Mouse (Mus musculus): Measurements from ENCODE around the gene March6. TPM values are rescaled to one million over a fixed set of nuclear protein-coding genes. Genes with fewer than 3 reads are reported as not detected.

The March6 gene
- polyA plus RNA-seq, 1 experiment, result 109 TPM

DNA sequence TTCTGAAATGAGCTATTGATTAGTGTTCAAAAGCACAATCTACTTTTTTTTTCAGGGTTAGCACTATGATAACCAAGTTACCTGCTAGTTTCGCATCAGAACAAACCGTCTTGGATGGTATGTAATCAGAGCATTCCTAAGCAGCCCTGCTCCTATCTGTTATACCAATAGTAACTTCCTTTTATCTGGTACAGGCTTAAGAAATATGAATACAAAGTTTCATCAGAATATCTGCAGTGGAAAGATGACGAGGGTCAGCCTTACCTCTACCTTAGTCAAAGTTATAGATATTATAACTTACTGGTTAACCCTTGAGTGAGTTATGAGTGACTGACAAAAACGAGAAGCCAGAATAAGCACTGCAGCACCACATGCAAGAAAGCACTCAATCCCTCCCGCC lies 64.6 kb downstream of the March6 start:
- DNase-seq (ENCODE audit: low read depth), result no peak
- TF ChIP-seq POLR2A (IDR thresholded peaks at IDR 0.05; ENCODE audit: borderline replicate concordance, extremely low read depth, insufficient read depth, insufficient read length, poor library complexity, severe bottlenecking) (no peak), CTCF (IDR thresholded peaks at IDR 0.05; ENCODE audit: borderline replicate concordance, extremely low read depth, insufficient read depth, insufficient read length) (no peak)

DNA sequence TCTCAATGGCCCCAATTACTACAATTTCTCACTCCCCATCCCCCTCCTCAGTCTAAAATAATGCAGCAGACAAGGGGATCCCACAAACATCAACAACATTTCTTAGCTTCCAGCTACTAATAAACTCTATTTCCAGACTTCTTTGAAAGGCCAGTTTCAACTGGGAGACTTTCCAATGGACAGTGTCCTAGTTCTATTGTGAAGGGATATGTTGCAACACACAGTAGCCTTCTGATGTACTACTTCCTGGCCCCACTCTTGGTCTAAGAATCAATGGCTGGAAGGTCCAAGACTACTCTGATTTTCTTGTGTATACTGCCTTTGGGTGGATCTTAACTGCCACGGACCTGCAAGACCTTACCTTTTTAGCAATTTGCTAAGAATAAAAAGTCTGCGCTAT lies 65.0 kb downstream of the March6 start:
- TF ChIP-seq POLR2A (IDR thresholded peaks at IDR 0.05; ENCODE audit: borderline replicate concordance, extremely low read depth, insufficient read depth, insufficient read length, poor library complexity, severe bottlenecking) (no peak), CTCF (IDR thresholded peaks at IDR 0.05; ENCODE audit: borderline replicate concordance, extremely low read depth, insufficient read depth, insufficient read length) (no peak)
- DNase-seq (ENCODE audit: low read depth), result no peak

GRCm38 (mm10) chr15:31460571-31460970 lies 70.3 kb downstream of the March6 start:
- no peak for DNase-seq (ENCODE audit: low read depth)
- TF ChIP-seq POLR2A (IDR thresholded peaks at IDR 0.05; ENCODE audit: borderline replicate concordance, extremely low read depth, insufficient read depth, insufficient read length, poor library complexity, severe bottlenecking) (no peak), CTCF (IDR thresholded peaks at IDR 0.05; ENCODE audit: borderline replicate concordance, extremely low read depth, insufficient read depth, insufficient read length) (no peak)

DNA sequence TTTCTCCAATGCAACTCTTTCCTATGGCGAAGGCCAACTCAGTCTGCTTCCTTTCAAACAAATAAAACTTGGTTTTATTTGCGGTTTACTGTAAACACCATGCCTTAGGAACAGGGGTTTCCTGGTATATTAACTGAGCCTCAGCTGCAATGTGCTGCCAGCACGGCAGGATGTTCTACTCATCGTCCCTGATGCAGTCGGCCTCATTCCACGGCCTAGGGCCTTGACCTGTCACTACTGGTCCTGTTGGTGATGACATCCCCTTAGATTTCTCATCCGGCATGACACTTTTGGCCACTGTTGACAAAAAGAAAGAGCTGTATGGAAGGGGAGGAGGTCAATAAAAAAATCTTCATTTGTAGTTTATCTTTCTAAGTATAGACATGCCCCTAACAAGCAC lies 72.8 kb downstream of the March6 start:
- TF ChIP-seq CTCF (IDR thresholded peaks at IDR 0.05; ENCODE audit: borderline replicate concordance, extremely low read depth, insufficient read depth, insufficient read length) (no peak), POLR2A (IDR thresholded peaks at IDR 0.05; ENCODE audit: borderline replicate concordance, extremely low read depth, insufficient read depth, insufficient read length, poor library complexity, severe bottlenecking) (no peak)
- DNase-seq (ENCODE audit: low read depth), result no peak

DNA sequence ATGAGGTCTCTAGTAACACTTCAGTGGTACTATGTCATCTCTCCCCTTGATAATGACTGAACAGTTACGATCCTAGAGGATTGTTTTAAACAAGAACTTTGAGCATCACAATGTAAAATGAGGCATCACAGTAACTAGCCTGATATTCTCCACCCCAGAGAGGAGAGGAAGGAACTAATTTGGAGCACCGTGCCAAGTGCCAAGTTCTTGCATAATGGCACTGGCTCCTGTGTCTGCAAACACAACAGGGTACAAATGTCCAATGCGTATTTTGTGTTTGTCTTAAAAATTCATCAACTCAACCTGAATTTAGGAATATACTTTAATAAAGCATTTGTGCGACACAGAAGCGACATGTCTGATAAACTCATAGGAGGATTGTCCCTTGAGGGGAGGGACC lies 74.5 kb downstream of the March6 start:
- TF ChIP-seq POLR2A (IDR thresholded peaks at IDR 0.05; ENCODE audit: borderline replicate concordance, extremely low read depth, insufficient read depth, insufficient read length, poor library complexity, severe bottlenecking) (no peak), CTCF (IDR thresholded peaks at IDR 0.05; ENCODE audit: borderline replicate concordance, extremely low read depth, insufficient read depth, insufficient read length) (no peak)
- no peak for DNase-seq (ENCODE audit: low read depth)

DNA sequence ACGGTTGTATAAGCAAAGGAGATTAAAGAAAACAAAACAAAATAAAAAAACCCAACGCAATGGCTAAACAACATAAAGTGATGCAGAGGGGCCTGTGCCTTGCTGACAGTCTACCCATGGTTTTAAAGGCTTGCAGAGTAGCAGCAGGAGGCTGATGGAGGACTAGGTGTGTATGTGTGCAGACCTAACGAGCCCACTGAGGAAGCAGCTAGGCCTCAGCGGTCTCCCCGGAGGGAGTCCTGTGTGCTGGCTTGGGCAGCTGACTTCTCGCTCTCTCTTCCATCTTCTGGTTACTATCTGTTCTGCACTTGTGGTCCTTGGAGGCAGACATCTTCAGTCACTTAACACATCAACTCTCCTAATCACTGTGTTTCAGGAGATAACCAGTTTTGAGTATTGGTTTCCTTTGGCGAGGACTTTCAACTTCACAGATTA lies 76.0 kb downstream of the March6 start:
- TF ChIP-seq POLR2A (IDR thresholded peaks at IDR 0.05; ENCODE audit: borderline replicate concordance, extremely low read depth, insufficient read depth, insufficient read length, poor library complexity, severe bottlenecking), result no peak
- TF ChIP-seq CTCF (IDR thresholded peaks at IDR 0.05; ENCODE audit: borderline replicate concordance, extremely low read depth, insufficient read depth, insufficient read length), result no peak
- DNase-seq (ENCODE audit: low read depth), result no peak

DNA sequence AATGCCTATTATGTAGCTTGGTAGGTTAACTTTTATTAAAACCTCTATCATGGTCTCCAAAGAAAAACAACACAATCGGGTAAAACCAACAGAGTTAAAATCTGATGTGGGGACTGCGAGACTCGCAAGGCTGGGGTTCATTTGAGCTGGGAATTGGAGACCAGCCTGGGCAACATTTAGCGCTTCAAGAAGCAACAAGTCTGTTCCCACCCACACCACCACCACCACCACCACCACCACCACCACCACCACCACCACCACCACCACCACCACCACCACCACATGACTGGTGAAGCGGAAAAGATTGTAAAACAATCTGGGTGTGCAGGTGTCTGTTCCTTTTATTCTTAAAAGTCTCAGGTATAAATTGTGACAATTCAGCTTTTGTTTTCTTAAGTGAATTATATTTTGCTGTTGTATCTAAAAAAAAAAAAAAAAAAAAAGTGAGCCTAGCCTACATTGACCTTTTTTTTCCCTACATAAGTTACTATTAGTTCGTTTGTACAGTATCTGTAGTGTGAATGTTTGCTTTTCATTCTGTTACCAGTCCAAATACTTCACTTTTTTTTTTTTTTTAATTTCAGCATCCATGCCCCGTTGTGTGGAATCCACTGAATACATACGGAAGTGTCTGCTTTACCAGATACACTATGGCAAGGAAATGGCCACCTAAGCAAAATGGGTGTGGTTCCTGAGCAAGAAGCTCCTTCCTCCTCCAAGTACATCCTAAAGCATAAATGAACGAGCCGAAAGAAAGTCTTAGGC lies 76.6 kb downstream of the March6 start:
- DNase-seq (ENCODE audit: low read depth), result no peak
- no peak for TF ChIP-seq CTCF (IDR thresholded peaks at IDR 0.05; ENCODE audit: borderline replicate concordance, extremely low read depth, insufficient read depth, insufficient read length)
- TF ChIP-seq POLR2A (IDR thresholded peaks at IDR 0.05; ENCODE audit: borderline replicate concordance, extremely low read depth, insufficient read depth, insufficient read length, poor library complexity, severe bottlenecking), result no peak

DNA sequence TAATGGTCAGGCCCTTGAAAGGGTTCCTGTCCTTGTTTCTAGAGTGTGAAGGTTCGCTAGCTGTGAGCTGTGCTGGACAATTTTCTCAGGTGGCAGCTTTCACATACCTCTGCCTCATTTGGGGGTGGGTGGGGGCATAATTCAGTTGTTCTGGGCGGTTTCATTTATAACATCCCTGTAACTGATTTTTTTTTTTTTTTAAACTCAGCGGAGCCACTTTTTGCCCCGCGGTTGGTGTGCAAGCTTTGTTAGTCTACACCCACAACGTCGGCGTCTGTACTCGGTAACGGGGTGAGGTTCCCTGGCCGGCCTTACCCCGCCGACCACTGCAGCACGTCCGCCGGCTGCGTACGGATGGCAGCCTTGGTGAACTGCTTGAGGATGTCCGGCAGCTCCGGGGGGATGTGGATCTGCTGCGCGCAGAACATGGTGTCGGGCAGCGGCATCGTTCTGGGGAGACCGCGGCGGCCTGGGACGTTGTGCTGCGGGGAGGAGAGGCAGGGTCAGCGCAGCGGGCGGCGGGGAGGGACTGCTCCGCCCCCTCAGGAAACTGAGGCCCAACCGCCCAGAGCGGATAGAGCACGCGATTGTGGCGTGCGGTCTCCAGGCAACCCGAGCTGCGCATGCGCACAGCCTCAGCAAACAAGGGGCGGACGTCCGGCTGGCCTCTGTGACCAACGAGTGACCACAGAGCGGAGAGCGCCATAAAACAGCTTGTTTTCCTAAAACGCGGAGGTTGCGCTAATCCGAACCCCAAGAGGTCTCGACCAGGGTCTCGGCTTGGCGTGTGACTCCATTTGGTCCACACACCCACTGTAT lies 77.5 kb downstream of the March6 start, which contains the start of gene Ropn1l:
Ropn1l (minus strand) TSS at position 640 of the 819 bp plus-strand sequence.
- no peak for TF ChIP-seq CTCF (IDR thresholded peaks at IDR 0.05; ENCODE audit: borderline replicate concordance, extremely low read depth, insufficient read depth, insufficient read length)
- no peak; the same call in 1 of the 2 replicates for TF ChIP-seq POLR2A (IDR thresholded peaks at IDR 0.05; ENCODE audit: borderline replicate concordance, extremely low read depth, insufficient read depth, insufficient read length, poor library complexity, severe bottlenecking)

GRCm38 (mm10) chr15:31452336-31453097 lies 78.3 kb downstream of the March6 start:
- no peak for DNase-seq (ENCODE audit: low read depth)

More for the DNA sequence above, 77.5 kb downstream of the March6 start, which contains the start of gene Ropn1l:
- peak; percentile 95 for DNase-seq (ENCODE audit: low read depth)

GRCm38 (mm10) chr15:31449772-31450171 lies 81.1 kb downstream of the March6 start:
- no peak for DNase-seq (ENCODE audit: low read depth)
- TF ChIP-seq POLR2A (IDR thresholded peaks at IDR 0.05; ENCODE audit: borderline replicate concordance, extremely low read depth, insufficient read depth, insufficient read length, poor library complexity, severe bottlenecking) (no peak), CTCF (IDR thresholded peaks at IDR 0.05; ENCODE audit: borderline replicate concordance, extremely low read depth, insufficient read depth, insufficient read length) (no peak)

More at GRCm38 (mm10) chr15:31452336-31453097, 78.3 kb downstream of the March6 start:
- TF ChIP-seq CTCF (IDR thresholded peaks at IDR 0.05; ENCODE audit: borderline replicate concordance, extremely low read depth, insufficient read depth, insufficient read length) (no peak), POLR2A (IDR thresholded peaks at IDR 0.05; ENCODE audit: borderline replicate concordance, extremely low read depth, insufficient read depth, insufficient read length, poor library complexity, severe bottlenecking) (no peak)

DNA sequence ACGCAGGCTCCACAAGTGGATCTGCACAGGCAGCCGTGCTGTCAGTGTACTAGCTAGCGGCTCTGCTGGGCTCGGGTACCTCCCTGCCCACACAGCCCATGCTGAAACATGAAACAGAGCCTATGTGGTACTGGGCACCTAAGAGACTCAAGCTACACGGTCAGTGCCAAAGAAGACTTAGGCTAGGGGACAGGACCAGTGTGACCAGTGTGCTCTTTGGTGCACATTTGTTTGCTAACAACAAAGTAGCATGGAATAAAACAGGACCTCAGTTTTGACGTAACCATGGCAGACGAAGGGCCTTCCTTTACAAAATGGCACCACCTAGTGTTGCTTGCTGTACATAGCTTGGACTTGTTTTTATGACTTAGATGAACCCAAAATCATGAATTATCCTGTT lies 83.7 kb downstream of the March6 start:
- peak; percentile 91 for DNase-seq (ENCODE audit: low read depth)
- TF ChIP-seq CTCF (IDR thresholded peaks at IDR 0.05; ENCODE audit: borderline replicate concordance, extremely low read depth, insufficient read depth, insufficient read length) (peak; percentile 68; the same call in 1 of the 2 replicates), POLR2A (IDR thresholded peaks at IDR 0.05; ENCODE audit: borderline replicate concordance, extremely low read depth, insufficient read depth, insufficient read length, poor library complexity, severe bottlenecking) (no peak)
